Mouse (Mus musculus) adipocyte (in vitro differentiated cells): ENCODE results near the gene Stra8.

Experiments used
- DNase-seq: peaks from one replicate; pipeline ENCODE4 v3.0.0-alpha.2; 2016; ENCODE audit warnings: low spot score

Stra8 gene

GRCm38 (mm10) chr6:34903441-34903840 lies 16.5 kb upstream of the Stra8 start:
- DNase-seq = no peak

DNA sequence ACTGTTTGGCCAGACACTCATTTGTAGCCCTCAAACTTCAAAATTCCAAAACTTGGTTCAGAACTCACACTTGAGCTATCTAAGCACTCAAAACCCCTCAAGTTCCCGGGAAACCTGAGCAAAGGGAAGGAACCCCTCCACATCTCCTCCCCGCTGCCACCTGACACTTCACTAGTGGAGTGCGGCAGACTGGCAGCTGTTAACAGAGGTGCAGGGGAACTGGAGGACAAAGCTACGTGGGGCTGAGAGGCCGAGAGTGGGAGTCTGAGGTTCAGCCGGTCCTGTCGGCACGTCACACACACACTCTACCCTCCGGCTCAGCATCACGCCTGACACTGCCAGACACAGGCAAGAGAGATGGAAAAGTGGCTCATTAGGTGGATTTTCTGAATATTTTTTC lies 16.1 kb upstream of the Stra8 start:
- DNase-seq = no peak

GRCm38 (mm10) chr6:34904361-34904760 lies 15.6 kb upstream of the Stra8 start:
- DNase-seq = no peak

DNA sequence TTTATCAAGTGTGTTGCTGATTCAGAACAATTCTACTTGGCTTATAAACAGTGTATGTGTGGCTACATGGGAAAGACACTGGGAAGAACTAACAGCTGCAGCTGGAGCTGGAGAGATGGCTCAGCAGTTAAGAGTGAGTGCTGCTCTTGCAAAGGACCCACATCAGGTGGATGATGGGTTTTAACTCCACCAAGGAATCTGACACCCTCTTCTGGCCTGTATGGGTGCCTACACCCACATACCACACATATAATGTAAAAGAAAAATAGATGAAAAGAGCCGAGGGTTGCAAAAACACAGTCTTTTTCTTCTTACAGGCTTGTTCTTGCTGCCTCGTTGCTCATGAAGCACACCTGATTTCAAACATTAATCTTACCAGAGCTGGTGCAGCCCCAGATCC lies 13.8 kb upstream of the Stra8 start:
- no peak for DNase-seq

DNA sequence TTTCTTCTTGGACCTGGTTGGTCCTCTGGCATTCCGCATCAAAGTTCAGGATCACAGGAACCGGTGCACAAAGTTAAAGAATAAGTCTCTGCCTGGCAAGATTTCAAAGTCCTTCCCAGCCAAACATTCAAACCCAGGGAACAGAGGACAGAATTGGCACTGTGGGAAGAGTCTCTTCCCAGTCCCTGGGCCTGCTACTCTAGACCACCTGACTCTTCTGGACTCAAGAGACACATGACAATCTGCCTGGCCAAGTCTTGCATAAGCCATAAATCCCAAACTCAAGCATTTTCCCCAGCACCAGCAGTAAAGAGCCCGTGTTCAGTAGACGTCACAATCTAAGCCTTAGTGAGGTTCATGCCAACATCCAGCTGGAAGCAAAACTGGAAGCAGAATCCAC lies 13.3 kb upstream of the Stra8 start:
- DNase-seq = peak; percentile 77

- DNase-seq = no peak
These were observed 12.8 kb upstream of the Stra8 start for GRCm38 (mm10) chr6:34907121-34907614.

GRCm38 (mm10) chr6:34907696-34908260 lies 12.2 kb upstream of the Stra8 start:
- DNase-seq = no peak

DNA sequence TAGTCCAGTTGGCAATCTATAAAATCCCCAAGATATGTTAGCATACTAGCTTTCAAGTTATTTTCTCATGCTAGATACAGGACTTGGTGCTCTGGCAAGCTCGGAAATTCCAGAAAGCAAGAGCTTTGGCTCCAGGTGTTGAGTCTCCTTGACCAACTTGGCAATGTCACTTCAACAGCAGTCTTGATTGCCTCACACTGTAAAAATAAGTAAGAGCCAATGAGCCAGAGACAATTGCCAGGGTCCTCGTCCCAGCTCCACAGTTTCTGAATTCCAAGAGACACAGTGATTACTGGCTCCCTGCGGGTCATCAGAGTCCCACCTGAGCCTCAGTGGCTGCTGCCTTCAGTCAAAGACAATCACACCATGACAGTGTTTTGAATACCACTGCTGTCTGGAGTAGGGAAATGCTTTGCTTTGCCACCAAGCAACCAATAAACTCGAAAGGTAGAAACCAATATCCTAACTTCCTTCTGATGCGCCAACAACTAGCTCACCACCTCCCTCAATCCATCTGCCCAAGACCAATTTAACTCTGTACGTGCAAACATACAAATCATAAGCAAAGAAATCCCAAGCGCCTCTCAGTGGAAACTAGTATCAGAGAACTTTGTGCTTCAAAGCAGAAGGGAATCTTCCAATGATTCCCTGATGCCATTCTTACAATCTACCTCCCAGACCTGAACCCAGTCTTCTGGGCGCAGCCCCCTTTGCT lies 10.2 kb upstream of the Stra8 start:
- no peak for DNase-seq

DNA sequence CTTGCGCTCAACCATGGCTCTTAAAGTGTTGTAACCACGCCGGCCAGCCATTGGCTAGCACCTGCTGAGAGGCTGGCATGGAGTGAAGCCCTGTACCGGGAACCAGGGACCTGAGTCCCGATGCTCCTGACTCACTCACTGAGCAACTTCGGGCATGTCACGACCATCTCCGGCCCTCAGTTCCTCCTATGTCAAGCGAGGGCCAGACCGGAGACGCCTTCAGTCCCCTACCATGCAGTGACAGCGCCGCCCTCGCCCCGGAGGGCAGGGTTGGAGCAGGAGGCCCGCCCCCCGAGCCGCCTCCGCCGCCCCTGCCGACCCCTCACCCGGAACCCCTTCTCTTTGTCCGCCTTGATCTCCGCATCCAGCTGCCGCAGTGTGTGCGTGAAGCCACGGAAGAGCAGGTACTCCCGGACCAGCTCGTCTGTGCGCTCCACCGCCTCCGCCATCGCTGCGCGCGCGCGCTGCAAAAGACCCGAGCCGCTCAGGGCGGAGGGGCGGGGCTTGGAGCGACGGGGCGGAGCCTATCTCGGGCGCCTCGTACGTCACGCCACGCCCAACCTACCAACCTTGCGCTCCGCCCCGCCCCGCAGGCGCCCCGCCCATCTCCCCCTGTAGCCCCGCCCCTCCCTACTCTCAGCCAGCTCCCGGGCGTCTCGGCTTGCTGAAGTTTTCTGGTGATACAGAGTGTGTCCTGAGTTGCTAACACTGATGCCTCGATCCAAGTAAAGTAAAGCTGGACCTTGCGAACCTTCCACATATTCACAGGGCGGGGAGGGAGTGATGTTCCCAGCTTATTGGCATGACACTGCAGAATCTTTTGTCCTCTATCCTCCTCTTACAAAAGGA lies 9.4 kb upstream of the Stra8 start, which contains the start of gene Wdr91:
Gene Wdr91, minus strand, starts transcription at position 506 of the 849 bp plus-strand sequence.
- peak; percentile 94 for DNase-seq

GRCm38 (mm10) chr6:34913341-34914040 lies 6.5 kb upstream of the Stra8 start:
- no peak for DNase-seq

DNA sequence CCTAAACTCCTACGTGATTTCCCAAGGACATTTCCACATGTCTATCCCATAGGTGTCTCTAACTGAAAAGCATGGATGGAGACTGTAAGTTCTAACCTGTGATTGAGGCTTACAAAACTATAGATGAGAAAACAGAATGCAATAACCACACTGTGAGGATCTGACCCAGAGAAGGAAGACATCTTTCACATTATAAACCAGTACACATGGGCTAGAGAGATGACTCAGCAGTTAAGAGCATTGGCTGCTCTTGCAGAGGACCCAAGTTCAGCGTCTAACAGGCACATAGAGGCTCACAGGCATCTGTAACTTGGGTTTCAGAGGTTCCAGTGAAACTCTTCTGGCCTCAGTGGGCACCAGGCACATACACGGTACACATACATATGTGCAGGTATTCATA lies 5.5 kb upstream of the Stra8 start:
- DNase-seq = no peak

- no peak for DNase-seq
These were observed 817 bp upstream of the Stra8 start for GRCm38 (mm10) chr6:34919146-34919545.

- no peak for DNase-seq
These were observed 668 bp downstream of the Stra8 start for GRCm38 (mm10) chr6:34920631-34921030.

DNA sequence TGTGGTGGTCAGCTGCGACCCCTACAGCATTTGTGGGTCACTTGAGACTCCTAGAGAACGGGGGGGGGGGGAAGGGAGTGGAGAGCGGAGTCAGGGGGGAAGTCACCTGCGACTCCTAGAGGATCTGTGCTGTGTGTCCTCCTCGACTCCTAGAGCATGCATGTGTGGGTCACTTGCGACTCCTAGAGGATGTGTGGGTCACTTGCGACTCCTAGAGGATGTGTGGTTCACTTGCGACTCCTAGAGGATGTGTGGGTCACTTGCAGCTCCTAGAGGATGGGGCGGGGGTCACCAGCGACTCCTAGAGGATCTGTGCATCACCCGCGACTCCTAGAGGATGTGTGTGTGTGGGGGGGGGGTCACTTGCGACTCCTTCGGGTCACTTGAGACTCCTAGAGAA lies 2.0 kb downstream of the Stra8 start:
- DNase-seq = peak; percentile 52

GRCm38 (mm10) chr6:34927156-34927555 lies 7.2 kb downstream of the Stra8 start:
- DNase-seq = peak; percentile 85

GRCm38 (mm10) chr6:34927594-34927993 lies 7.6 kb downstream of the Stra8 start:
- DNase-seq = no peak

GRCm38 (mm10) chr6:34932633-34933032 lies 12.7 kb downstream of the Stra8 start:
- no peak for DNase-seq

GRCm38 (mm10) chr6:34936743-34937142 lies 16.8 kb downstream of the Stra8 start:
- no peak for DNase-seq

DNA sequence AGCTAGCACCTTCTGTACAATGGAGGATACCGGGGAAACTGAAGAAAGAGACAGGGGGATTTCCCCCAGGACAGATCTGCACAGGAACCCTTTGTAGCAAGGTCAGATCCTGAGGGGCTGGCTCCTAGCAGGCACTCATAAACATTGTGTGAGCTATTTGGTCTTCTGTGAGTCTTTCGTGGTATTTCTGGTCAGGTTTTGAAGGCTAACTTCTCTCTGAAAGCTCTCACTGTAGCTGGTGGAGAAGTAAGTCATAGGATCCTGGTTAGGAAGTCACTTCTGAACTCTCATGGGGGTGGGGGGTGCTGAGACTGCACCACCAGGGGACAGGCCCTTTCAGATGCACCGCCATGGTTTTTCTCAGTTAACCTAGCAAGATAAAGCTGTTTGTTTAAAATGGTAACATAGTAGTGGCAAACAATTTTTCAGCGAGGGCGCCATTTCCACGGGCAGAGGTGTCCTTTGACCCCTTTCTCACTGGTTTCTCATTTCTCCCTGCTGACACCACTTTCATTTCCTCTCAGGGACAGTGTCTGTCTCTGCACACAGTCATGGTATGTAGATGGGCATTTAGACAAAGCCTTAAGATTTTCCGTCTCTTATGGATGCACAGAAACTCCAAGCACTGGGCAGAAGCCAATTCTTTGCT lies 18.4 kb downstream of the Stra8 start:
- no peak for DNase-seq

DNA sequence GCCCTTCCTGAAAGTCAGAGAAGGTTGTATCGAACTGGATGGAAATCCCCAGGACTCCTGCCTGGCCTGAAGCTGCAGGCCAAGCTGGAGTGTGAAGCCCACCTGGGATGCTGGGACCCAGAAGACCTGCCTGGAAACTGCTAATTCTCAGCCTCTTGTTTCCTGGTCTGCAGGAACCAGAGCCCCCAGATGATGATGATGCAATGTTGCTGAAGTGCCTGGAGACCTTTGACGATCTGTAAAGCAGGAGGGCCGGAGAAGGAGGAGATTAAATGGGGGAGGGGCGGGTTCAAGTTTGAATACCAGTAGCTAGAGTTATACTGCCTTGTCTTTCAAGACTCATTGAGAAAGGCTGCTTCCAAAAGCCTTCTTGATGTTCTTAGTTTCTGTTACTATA lies 19.0 kb downstream of the Stra8 start:
- no peak for DNase-seq

DNA sequence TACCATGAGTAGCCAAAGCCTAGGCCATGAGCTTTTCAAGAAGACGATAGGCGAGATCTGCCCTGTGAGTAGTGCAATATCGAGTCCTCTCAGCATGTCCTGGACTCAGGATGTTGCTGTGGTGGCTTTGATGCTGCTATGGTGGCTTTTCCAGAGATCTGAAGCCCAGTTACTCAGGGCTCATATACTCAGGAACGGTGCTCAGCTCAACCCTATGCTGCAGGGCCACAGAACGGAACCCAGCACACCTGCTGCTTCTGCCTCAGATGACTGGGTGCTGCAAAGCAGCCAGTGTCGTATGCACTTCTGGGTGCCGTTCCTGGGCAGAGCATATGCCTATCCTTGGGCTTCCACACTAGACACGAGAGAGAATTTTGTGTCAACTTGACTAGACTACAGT lies 19.5 kb downstream of the Stra8 start:
- no peak for DNase-seq

GRCm38 (mm10) chr6:34941496-34941895 lies 21.5 kb downstream of the Stra8 start:
- DNase-seq = no peak
